Mouse (Mus musculus) midbrain, embryonic 11.5 days (tissue): Measurements from ENCODE around the gene Thrb. TPM values are rescaled to one million over a fixed set of nuclear protein-coding genes. Genes with fewer than 3 reads are reported as not detected.

Source experiments
- ATAC-seq: fragments of 200-750 bp; cut with Nextera tagmentation; 2 replicates; pipeline ENCODE4 v1.8.0; 2017; ENCODE audit warnings: moderate TSS enrichment, moderate library complexity; ENCODE audit not compliant: low FRiP score
- DNase-seq: peaks from one replicate; pipeline ENCODE4 v3.0.0; 2015; ENCODE audit warnings: low spot score; ENCODE audit errors: missing footprints
- H3K27ac ChIP-seq: fragments of 300-500 bp; sonication (generic); 2 replicates; pipeline ENCODE4 v1.5.1; 2014; ENCODE audit warnings: low read depth, low read length
- H3K27me3 ChIP-seq: fragments of 300-500 bp; sonication (generic); 2 replicates; pipeline ENCODE4 v1.6.1; 2014; ENCODE audit warnings: mild to moderate bottlenecking, low read length, moderate library complexity, mixed read lengths; ENCODE audit not compliant: control insufficient read depth, insufficient read depth
- H3K36me3 ChIP-seq: fragments of 300-500 bp; sonication (generic); 2 replicates; pipeline ENCODE4 v1.6.1; 2014; ENCODE audit warnings: mild to moderate bottlenecking, low read length, moderate library complexity, mixed read lengths; ENCODE audit not compliant: control insufficient read depth, insufficient read depth
- H3K4me1 ChIP-seq: fragments of 300-500 bp; sonication (generic); 2 replicates; pipeline ENCODE4 v1.6.1; 2014; ENCODE audit warnings: low read length; ENCODE audit not compliant: control insufficient read depth, insufficient read depth
- H3K4me2 ChIP-seq: fragments of 300-500 bp; sonication (generic); 2 replicates; pipeline ENCODE4 v1.6.1; 2014; ENCODE audit warnings: mild to moderate bottlenecking, moderate library complexity
- H3K4me3 ChIP-seq: fragments of 300-500 bp; sonication (generic); 2 replicates; pipeline ENCODE4 v1.5.1; 2014; ENCODE audit warnings: low read depth, low read length
- H3K9ac ChIP-seq: fragments of 300-500 bp; sonication (generic); 2 replicates; pipeline ENCODE4 v1.6.1; 2014; ENCODE audit warnings: low read length
- H3K9me3 ChIP-seq: fragments of 300-500 bp; sonication (generic); 2 replicates; pipeline ENCODE4 v1.6.1; 2016; ENCODE audit warnings: low read length; ENCODE audit not compliant: control insufficient read depth
- WGBS: fragments of 180-500 bp; shearing (Covaris S2); extraction: QIAGEN DNeasy Blood & Tissue Kit; methylation state at CpG from one replicate; pipeline ENCODE4 v1.1.7; 2014; 5-methylcytosine and 5-hydroxymethylcytosine counted together
- polyA plus RNA-seq: library from polyadenylated mRNA; unstranded; fragments of >200 nt; fragmentation: Nextera tagmentation; extraction: Ambion mirVana; gene quantifications from 2 replicates; pipeline ENCODE4 v1.2.1, GENCODE M21; 2014

Thrb gene
- polyA plus RNA-seq, 1 experiment from 2014 or later = 0.82 TPM

GRCm38 (mm10) chr14:17743713-17744158, 83.7 kb downstream of the Thrb start:
- no peaks in the 10 kb centered on the region for H3K36me3 ChIP-seq
- WGBS = 74% methylated on average over 2 of the region's 2 CpGs
- no peak overlapping the region for H3K4me3 ChIP-seq
- no peak for ATAC-seq
- H3K27ac ChIP-seq = no peak overlapping the region
- no peaks in the 10 kb centered on the region for H3K27me3 ChIP-seq
- H3K4me1 ChIP-seq = no peaks in the 10 kb centered on the region
- no peak for DNase-seq
- H3K4me2 ChIP-seq = no peak overlapping the region
- H3K9ac ChIP-seq = no peak overlapping the region
- no peaks in the 10 kb centered on the region for H3K9me3 ChIP-seq

GRCm38 (mm10) chr14:17747922-17748321, 87.9 kb downstream of the Thrb start:
- 92% methylated on average over 3 of the region's 3 CpGs for WGBS
- ATAC-seq (no peak), DNase-seq (no peak)
- H3K4me2 ChIP-seq = no peak overlapping the region
- no peaks in the 10 kb centered on the region for H3K27me3 ChIP-seq
- H3K36me3 ChIP-seq = no peaks in the 10 kb centered on the region
- H3K4me1 ChIP-seq = no peaks in the 10 kb centered on the region; the same call in 1 of the 2 replicates
- H3K9me3 ChIP-seq = no peaks in the 10 kb centered on the region
- H3K4me3 ChIP-seq = no peak overlapping the region
- H3K9ac ChIP-seq = no peak overlapping the region
- H3K27ac ChIP-seq = no peak overlapping the region

- Histone ChIP-seq H3K36me3 (no peaks in the 10 kb centered on the region), H3K27ac (no peak overlapping the region), H3K27me3 (no peaks in the 10 kb centered on the region), H3K4me3 (no peak overlapping the region), H3K9me3 (no peaks in the 10 kb centered on the region), H3K4me1 (no peaks in the 10 kb centered on the region; the same call in 1 of the 2 replicates), H3K4me2 (no peak overlapping the region), H3K9ac (no peak overlapping the region)
- ATAC-seq = peak; percentile 77
- DNase-seq = no peak
Observed at GRCm38 (mm10) chr14:17748945-17749344, 88.9 kb downstream of the Thrb start.

GRCm38 (mm10) chr14:17751911-17752310, 91.8 kb downstream of the Thrb start:
- Histone ChIP-seq H3K9ac (no peak overlapping the region), H3K4me2 (no peak overlapping the region), H3K27ac (no peak overlapping the region), H3K9me3 (no peaks in the 10 kb centered on the region), H3K36me3 (no peaks in the 10 kb centered on the region), H3K27me3 (no peaks in the 10 kb centered on the region), H3K4me3 (no peak overlapping the region), H3K4me1 (no peaks in the 10 kb centered on the region; the same call in 1 of the 2 replicates)
- WGBS = 92% methylated on average over 1 of the region's 1 CpGs
- ATAC-seq (no peak), DNase-seq (no peak)

- ATAC-seq (no peak), DNase-seq (no peak)
- Histone ChIP-seq H3K36me3 (no peaks in the 10 kb centered on the region), H3K4me2 (no peak overlapping the region), H3K27me3 (no peaks in the 10 kb centered on the region), H3K4me3 (no peak overlapping the region), H3K27ac (no peak overlapping the region), H3K9me3 (no peaks in the 10 kb centered on the region), H3K9ac (no peak overlapping the region), H3K4me1 (no peaks in the 10 kb centered on the region; the same call in 1 of the 2 replicates)
- WGBS = 86% methylated on average over 1 of the region's 1 CpGs
Observed at GRCm38 (mm10) chr14:17753429-17753828, 93.4 kb downstream of the Thrb start.

- H3K36me3 ChIP-seq = no peaks in the 10 kb centered on the region
- no peak overlapping the region for H3K27ac ChIP-seq
- DNase-seq (no peak), ATAC-seq (no peak)
- no peak overlapping the region for H3K4me3 ChIP-seq
- no peaks in the 10 kb centered on the region for H3K9me3 ChIP-seq
- H3K27me3 ChIP-seq = no peaks in the 10 kb centered on the region
- no peak overlapping the region for H3K9ac ChIP-seq
- H3K4me2 ChIP-seq = no peak overlapping the region
- no peaks in the 10 kb centered on the region for H3K4me1 ChIP-seq
Observed at GRCm38 (mm10) chr14:17756732-17757131, 96.7 kb downstream of the Thrb start.

GRCm38 (mm10) chr14:17767987-17768386, 107.9 kb downstream of the Thrb start:
- Histone ChIP-seq H3K36me3 (no peaks in the 10 kb centered on the region), H3K27me3 (no peaks in the 10 kb centered on the region), H3K4me3 (no peak overlapping the region), H3K9ac (no peak overlapping the region), H3K4me2 (no peak overlapping the region), H3K27ac (no peak overlapping the region), H3K9me3 (no peaks in the 10 kb centered on the region), H3K4me1 (no peaks in the 10 kb centered on the region)
- DNase-seq (no peak), ATAC-seq (no peak)
- 55% methylated on average over 2 of the region's 2 CpGs for WGBS

GRCm38 (mm10) chr14:17774404-17774803, 114.3 kb downstream of the Thrb start:
- no peaks in the 10 kb centered on the region for H3K27me3 ChIP-seq
- no peaks in the 10 kb centered on the region for H3K9me3 ChIP-seq
- H3K4me2 ChIP-seq = no peak overlapping the region
- DNase-seq = no peak
- ATAC-seq = no peak
- no peak overlapping the region for H3K9ac ChIP-seq
- H3K36me3 ChIP-seq = no peaks in the 10 kb centered on the region
- no peak overlapping the region for H3K4me3 ChIP-seq
- no peak overlapping the region for H3K27ac ChIP-seq
- no peaks in the 10 kb centered on the region for H3K4me1 ChIP-seq
- WGBS = 80% methylated on average over 2 of the region's 2 CpGs

GRCm38 (mm10) chr14:17781921-17782320, 121.9 kb downstream of the Thrb start:
- H3K27me3 ChIP-seq = no peaks in the 10 kb centered on the region
- DNase-seq (no peak), ATAC-seq (no peak)
- no peaks in the 10 kb centered on the region for H3K9me3 ChIP-seq
- H3K27ac ChIP-seq = no peak overlapping the region
- H3K9ac ChIP-seq = no peak overlapping the region
- no peak overlapping the region for H3K4me3 ChIP-seq
- H3K4me1 ChIP-seq = peaks cover 3% of the 10 kb centered on the region; the same call in 1 of the 2 replicates
- H3K4me2 ChIP-seq = no peak overlapping the region
- H3K36me3 ChIP-seq = no peaks in the 10 kb centered on the region
- WGBS = 80% methylated on average over 4 of the region's 4 CpGs
